Mouse (Mus musculus) limb, embryonic 10.5 days (tissue): ENCODE results near the gene Fbxo39. TPM values are rescaled to one million over a fixed set of nuclear protein-coding genes. Genes with fewer than 3 reads are reported as not detected.

Source experiments
- DNase-seq: peaks from one replicate; pipeline ENCODE4 v3.0.0-alpha.2; 2017; ENCODE audit warnings: low spot score
- H3K27ac ChIP-seq: fragments of 300-500 bp; sonication (generic); 2 replicates; pipeline ENCODE4 v1.5.1; 2016; ENCODE audit warnings: mild to moderate bottlenecking
- H3K27me3 ChIP-seq: fragments of 300-500 bp; sonication (generic); 2 replicates; pipeline ENCODE4 v1.6.1; 2016; ENCODE audit warnings: low read depth, mild to moderate bottlenecking; ENCODE audit not compliant: poor library complexity, severe bottlenecking
- H3K36me3 ChIP-seq: fragments of 300-500 bp; sonication (generic); 2 replicates; pipeline ENCODE4 v1.6.1; 2016; ENCODE audit warnings: mild to moderate bottlenecking, moderate library complexity
- H3K4me1 ChIP-seq: fragments of 300-500 bp; sonication (generic); 2 replicates; pipeline ENCODE4 v1.6.1; 2016
- H3K4me3 ChIP-seq: fragments of 300-500 bp; sonication (generic); 2 replicates; pipeline ENCODE4 v1.5.1; 2016; ENCODE audit warnings: mild to moderate bottlenecking, moderate library complexity
- H3K9me3 ChIP-seq: fragments of 300-500 bp; sonication (generic); replicated peaks from 2 replicates; pipeline ENCODE4 v1.6.1; 2016; ENCODE audit warnings: mild to moderate bottlenecking
- WGBS: fragments of 180-500 bp; shearing (Covaris S2); methylation state at CpG from one replicate; pipeline ENCODE4 v1.1.7; 2016; 5-methylcytosine and 5-hydroxymethylcytosine counted together
- polyA plus RNA-seq: library from polyadenylated mRNA; unstranded; fragments of >200 nt; fragmentation: Nextera tagmentation; extraction: Ambion mirVana; gene quantifications from 2 replicates; pipeline ENCODE4 v1.2.1, GENCODE M21; 2016

The Fbxo39 gene
- polyA plus RNA-seq, 1 experiment from 2014 or later: not detected

GRCm38 (mm10) chr11:72353186-72353585, 38.9 kb downstream of the Fbxo39 start:
- Histone ChIP-seq H3K27me3 (no peaks in the 10 kb centered on the region), H3K9me3 (no peaks in the 10 kb centered on the region), H3K4me1 (peaks cover 17% of the 10 kb centered on the region), H3K4me3 (no peak overlapping the region), H3K27ac (no peak overlapping the region), H3K36me3 (no peaks in the 10 kb centered on the region)
- WGBS: 79% methylated on average over 3 of the region's 3 CpGs
- DNase-seq: no peak

GRCm38 (mm10) chr11:72354971-72355728, 40.9 kb downstream of the Fbxo39 start:
- Histone ChIP-seq H3K4me3 (peak overlapping the region; percentile 22; the same call in 1 of the 2 replicates), H3K36me3 (no peaks in the 10 kb centered on the region), H3K27me3 (no peaks in the 10 kb centered on the region), H3K9me3 (no peaks in the 10 kb centered on the region), H3K4me1 (peaks cover 5% of the 10 kb centered on the region), H3K27ac (no peak overlapping the region)
- peak; percentile 91 for DNase-seq
- 20% methylated on average over 20 of the region's 20 CpGs for WGBS

- Histone ChIP-seq H3K4me3 (peak overlapping the region; percentile 60), H3K9me3 (no peaks in the 10 kb centered on the region), H3K27me3 (no peaks in the 10 kb centered on the region), H3K36me3 (no peaks in the 10 kb centered on the region), H3K27ac (peak overlapping the region; percentile 91), H3K4me1 (peaks cover 14% of the 10 kb centered on the region)
- DNase-seq: peak; percentile 89
- 15% methylated on average over 42 of the region's 42 CpGs for WGBS
These were observed 47.4 kb downstream of the Fbxo39 start for GRCm38 (mm10) chr11:72361385-72362346.

- H3K4me3 ChIP-seq: peak within 1 kb of the TSS; percentile 60
- no peaks in the 10 kb centered on the region for H3K9me3 ChIP-seq
- DNase-seq: no peak
- peak within 1 kb of the TSS; percentile 91 for H3K27ac ChIP-seq
- peaks cover 14% of the 10 kb centered on the region for H3K4me1 ChIP-seq
- no peaks in the 10 kb centered on the region for H3K27me3 ChIP-seq
- 40% methylated on average over 10 of the region's 10 CpGs for WGBS
- H3K36me3 ChIP-seq: no peaks in the 10 kb centered on the region
These were observed 48.1 kb downstream of the Fbxo39 start, which contains the start of gene Tekt1 for GRCm38 (mm10) chr11:72362347-72362741. Gene Tekt1 (minus strand): TSS chr11:72362442.

GRCm38 (mm10) chr11:72363523-72364240, 49.4 kb downstream of the Fbxo39 start:
- 88% methylated on average over 8 of the region's 8 CpGs for WGBS
- H3K4me1 ChIP-seq: peaks cover 14% of the 10 kb centered on the region
- H3K9me3 ChIP-seq: no peaks in the 10 kb centered on the region
- no peaks in the 10 kb centered on the region for H3K36me3 ChIP-seq
- no peak overlapping the region for H3K27ac ChIP-seq
- H3K4me3 ChIP-seq: no peak overlapping the region
- no peak for DNase-seq
- no peaks in the 10 kb centered on the region for H3K27me3 ChIP-seq

- Histone ChIP-seq H3K4me3 (no peak overlapping the region), H3K27ac (no peak overlapping the region), H3K36me3 (no peaks in the 10 kb centered on the region), H3K27me3 (no peaks in the 10 kb centered on the region; the same call in 1 of the 2 replicates), H3K9me3 (no peaks in the 10 kb centered on the region), H3K4me1 (peaks cover 14% of the 10 kb centered on the region)
- no peak for DNase-seq
- WGBS: 96% methylated on average over 5 of the region's 5 CpGs
These were observed 50.3 kb downstream of the Fbxo39 start for GRCm38 (mm10) chr11:72364526-72364925.

GRCm38 (mm10) chr11:72366126-72366525, 51.9 kb downstream of the Fbxo39 start:
- 90% methylated on average over 9 of the region's 9 CpGs for WGBS
- Histone ChIP-seq H3K27me3 (no peaks in the 10 kb centered on the region; the same call in 1 of the 2 replicates), H3K36me3 (no peaks in the 10 kb centered on the region), H3K4me3 (no peak overlapping the region), H3K27ac (no peak overlapping the region), H3K9me3 (no peaks in the 10 kb centered on the region), H3K4me1 (peaks cover 14% of the 10 kb centered on the region)
- no peak for DNase-seq

GRCm38 (mm10) chr11:72367934-72368674, 53.9 kb downstream of the Fbxo39 start:
- H3K27me3 ChIP-seq: no peaks in the 10 kb centered on the region; the same call in 1 of the 2 replicates
- H3K36me3 ChIP-seq: no peaks in the 10 kb centered on the region
- WGBS: 71% methylated on average over 11 of the region's 11 CpGs
- H3K27ac ChIP-seq: no peak overlapping the region
- H3K9me3 ChIP-seq: no peaks in the 10 kb centered on the region
- no peaks in the 10 kb centered on the region for H3K4me1 ChIP-seq
- DNase-seq: no peak
- H3K4me3 ChIP-seq: no peak overlapping the region

Other genes with a start within 250 kb of the Fbxo39 start
- gene Pitpnm3, start 178.7 kb upstream of the Fbxo39 start, polyA plus RNA-seq: 0.03 and 0.04 TPM in 2 replicates
- 0.68 and 0.83 TPM in 2 replicates for gene Gm43951, start 107.6 kb upstream of the Fbxo39 start, polyA plus RNA-seq
- gene 4933427D14Rik, start 107.0 kb upstream of the Fbxo39 start, polyA plus RNA-seq: 11.7 and 13.2 TPM in 2 replicates
- 190 and 199 TPM in 2 replicates for gene Txndc17, start 106.9 kb upstream of the Fbxo39 start, polyA plus RNA-seq
- gene Med31, start 98.9 kb upstream of the Fbxo39 start, polyA plus RNA-seq: 44.7 and 47.4 TPM in 2 replicates
- 0.10 and 0.20 TPM in 2 replicates for gene Slc13a5, start 47.2 kb upstream of the Fbxo39 start, polyA plus RNA-seq
- gene Xaf1, start 12.8 kb upstream of the Fbxo39 start, polyA plus RNA-seq: 2.5 and 4.1 TPM in 2 replicates
- 5.0 and 5.4 TPM in 2 replicates for gene Tekt1, start 48.0 kb downstream of the Fbxo39 start, polyA plus RNA-seq
- 11.7 and 14.2 TPM in 2 replicates for gene Smtnl2, start 97.3 kb downstream of the Fbxo39 start, polyA plus RNA-seq
- gene Ggt6, start 121.1 kb downstream of the Fbxo39 start, polyA plus RNA-seq: 0.08 TPM in 1 of 2 replicates, not detected in the other
- gene Mybbp1a, start 126.9 kb downstream of the Fbxo39 start, polyA plus RNA-seq: 234 and 274 TPM in 2 replicates
- 2.8 and 3.0 TPM in 2 replicates for gene Spns2, start 175.5 kb downstream of the Fbxo39 start, polyA plus RNA-seq
- gene Spns3, start 236.1 kb downstream of the Fbxo39 start, polyA plus RNA-seq: 0.15 TPM in 1 of 2 replicates, not detected in the other